Mouse (Mus musculus): ENCODE measurements around the gene Sptbn1.

Gene Sptbn1

DNA sequence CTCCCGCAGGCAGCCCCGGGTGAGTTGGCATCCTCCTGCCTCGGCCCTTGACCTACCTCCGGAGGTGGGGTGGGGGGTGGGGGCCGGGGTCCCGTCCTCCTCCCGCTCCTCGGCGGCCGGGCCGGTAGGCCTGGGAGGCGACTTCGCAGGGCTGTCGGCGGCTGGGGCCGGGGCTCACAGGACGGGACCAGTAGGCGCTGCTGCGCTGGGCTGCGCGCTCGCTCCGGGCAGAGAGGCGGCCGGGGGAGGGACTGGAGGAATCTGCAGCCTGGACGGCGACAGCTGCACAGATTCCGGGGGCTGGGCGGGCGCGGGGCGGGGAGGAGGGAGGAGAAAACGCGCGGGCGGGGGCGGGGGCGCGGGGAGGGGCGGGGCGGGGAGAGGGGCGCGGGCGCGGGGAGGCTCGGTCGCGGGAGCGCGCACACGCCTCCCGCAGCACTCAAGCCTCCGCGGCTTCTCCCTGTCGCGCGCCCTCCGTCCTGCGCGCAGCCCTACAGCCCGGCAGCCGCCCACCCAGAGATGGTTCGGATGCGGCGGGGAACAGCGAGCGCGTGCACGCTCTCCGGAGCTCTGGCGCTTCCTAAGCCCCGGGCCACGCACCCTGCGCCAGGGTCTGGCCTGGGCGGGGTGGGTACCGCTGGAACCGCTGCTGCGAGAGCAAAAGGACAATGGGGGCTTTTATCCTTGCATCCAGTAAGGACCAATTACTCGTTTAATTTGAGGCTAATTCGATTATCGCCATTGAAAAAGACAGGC, at the start of gene Sptbn1:
Gene Sptbn1 (minus strand): TSS at position 284 of the 756 bp plus-strand sequence.
- in situ Hi-C loops (cut with MboI; ENCODE audit: unreplicated experiment in 2 of 2) = no loop called here

GRCm38 (mm10) chr11:30294279-30294678, 26.3 kb upstream of the Sptbn1 start:
- in situ Hi-C loops (cut with MboI; ENCODE audit: unreplicated experiment in 2 of 2) = no loop called here

DNA sequence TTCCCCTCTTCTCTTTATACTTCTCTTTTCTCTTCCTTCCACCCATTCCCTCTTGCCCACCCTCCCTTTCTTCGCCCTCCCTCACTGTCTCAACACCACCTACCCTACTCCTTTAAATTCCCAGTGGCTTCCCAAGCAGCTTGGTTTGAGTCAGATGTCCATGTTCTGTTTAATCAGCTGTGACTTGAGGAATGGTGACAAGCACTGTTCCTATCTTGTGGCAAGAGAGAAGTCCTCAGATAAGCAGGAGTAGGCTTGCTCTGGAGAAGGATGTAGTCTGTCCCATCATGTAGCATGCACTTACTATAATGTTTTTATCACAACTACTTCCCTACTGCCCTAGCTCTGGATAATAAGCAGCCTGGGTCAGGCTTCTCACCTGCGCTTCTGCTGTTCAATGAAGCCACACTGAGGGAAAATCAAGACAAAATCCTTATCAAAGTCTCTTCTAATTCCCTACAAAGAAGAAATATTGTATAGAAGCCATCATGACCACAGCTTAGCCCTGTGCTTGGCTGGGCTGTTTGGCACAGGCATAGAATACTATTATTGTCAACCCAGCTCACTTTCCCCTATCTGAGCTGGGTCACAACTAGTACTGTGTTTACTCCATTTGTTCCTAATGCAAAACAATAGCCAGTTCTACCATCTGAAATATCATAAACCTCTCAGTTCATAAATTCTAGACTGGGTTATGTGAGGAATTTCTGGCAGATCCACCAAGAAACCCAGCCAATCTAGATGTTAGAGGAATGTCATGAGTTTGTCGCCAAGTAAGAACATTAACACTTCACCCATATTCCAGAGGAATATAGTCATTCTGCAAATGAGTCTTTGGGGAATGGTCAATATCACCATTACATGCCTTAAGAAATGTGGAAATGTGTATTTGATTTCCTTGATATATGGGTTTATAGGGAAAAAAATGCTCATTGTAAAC, 24.5 kb upstream of the Sptbn1 start:
- in situ Hi-C loops (cut with MboI; ENCODE audit: unreplicated experiment in 2 of 2) = no loop called here

DNA sequence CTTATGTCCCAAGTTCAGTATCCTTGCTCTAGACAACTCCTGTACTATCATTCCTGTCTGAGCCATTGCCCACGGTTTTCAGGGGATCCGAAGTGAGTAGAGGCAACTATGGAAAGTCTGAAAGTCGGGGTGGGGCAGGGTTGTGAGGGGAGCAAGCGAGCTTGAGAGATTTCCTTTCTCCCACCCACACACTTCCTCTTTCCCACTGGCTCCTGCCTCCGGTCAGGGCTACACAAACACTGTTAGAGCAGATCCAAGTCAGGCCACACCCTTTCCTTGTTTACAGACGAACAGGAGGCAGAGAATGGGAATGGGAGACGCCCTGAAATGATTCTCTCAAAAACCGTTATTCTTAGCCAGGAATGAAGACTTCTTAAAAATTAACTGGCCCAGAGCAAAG, 23.2 kb upstream of the Sptbn1 start:
- in situ Hi-C loops (cut with MboI; ENCODE audit: unreplicated experiment in 2 of 2) = no loop called here

GRCm38 (mm10) chr11:30289470-30290431, 21.8 kb upstream of the Sptbn1 start:
- in situ Hi-C loops (cut with MboI; ENCODE audit: unreplicated experiment in 2 of 2) = no loop called here

GRCm38 (mm10) chr11:30288075-30288474, 20.1 kb upstream of the Sptbn1 start:
- in situ Hi-C loops (cut with MboI; ENCODE audit: unreplicated experiment in 2 of 2) = no loop called here

DNA sequence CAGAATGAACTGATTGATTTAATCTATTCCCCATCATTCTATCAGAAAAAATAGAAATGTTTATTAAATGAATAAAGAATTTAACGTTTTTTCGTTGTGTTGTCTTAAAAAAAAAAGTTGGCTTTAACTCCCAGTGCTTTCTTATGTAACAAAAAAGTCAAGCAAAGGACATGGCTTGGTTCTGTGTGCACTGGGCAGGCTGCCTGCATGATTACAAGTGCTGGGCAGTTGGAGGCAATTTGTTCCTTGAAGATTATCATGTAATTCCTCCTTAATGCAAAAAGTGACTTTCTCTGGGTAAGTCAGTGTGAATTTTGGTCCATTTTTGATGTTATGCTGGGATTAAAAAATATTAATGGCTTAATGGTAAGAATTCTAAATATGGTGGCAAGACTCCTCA, 15.7 kb upstream of the Sptbn1 start:
- in situ Hi-C loops (cut with MboI; ENCODE audit: unreplicated experiment in 2 of 2) = no loop called here

DNA sequence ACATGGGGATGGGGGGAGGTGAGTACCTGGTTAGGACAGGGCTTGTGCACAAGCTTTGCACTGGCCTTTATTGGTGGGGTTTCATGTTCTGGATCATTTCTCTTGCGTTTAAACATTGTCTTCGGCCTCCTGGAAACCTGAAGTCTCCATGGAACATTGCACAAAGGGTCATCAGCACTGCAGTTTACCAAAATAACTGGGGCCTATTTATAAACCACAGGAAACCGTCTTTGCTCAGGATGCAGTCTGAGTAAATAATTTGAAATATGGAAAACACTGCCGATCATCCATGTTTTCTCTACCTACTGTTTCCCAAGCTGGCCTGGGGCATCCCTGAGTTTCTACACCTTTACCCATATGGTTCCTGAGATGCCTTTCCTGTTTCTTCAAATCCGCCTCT, 13.1 kb upstream of the Sptbn1 start:
- in situ Hi-C loops (cut with MboI; ENCODE audit: unreplicated experiment in 2 of 2) = no loop called here

DNA sequence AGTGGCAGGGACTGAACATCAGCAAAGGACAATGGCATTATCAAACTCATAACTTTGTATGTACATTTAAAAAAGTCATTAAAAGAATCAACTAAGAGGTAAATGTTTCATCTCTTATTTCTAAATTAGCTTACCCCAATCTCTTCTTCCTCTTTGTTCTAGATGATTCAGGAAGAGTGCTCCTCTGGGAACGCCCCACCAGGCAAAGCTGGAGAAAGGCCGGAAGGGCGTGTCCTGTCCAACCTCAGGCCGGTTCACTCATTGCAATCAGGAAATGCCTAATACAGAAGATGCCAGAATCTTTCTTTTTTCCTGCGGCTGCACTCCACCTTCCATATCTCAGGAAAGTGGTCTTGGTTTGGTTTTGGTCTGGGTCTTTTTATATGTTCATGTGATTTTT, 11.3 kb upstream of the Sptbn1 start:
- in situ Hi-C loops (cut with MboI; ENCODE audit: unreplicated experiment in 2 of 2) = no loop called here

GRCm38 (mm10) chr11:30275436-30276031, 7.6 kb upstream of the Sptbn1 start:
- in situ Hi-C loops (cut with MboI; ENCODE audit: unreplicated experiment in 2 of 2) = no loop called here

DNA sequence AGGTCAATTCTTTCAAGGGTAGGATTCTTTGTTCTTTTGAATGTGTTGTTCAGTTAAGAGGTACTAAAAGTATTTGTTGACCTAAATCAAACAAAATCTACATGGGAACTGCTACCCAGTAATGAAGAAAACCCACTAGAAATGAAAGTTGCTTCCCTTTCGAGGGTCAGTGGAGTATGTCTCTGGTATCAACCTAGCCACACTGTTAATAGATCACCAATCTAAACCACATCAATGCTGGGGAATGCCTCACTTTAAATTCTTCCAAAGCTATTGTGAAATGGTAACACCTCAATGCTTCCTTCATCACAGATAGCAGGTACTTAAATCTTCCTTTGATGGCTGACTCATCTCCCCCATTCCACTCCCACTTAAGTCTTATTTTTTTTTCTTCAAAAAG, 1.5 kb upstream of the Sptbn1 start:
- in situ Hi-C loops (cut with MboI; ENCODE audit: unreplicated experiment in 2 of 2) = no loop called here

GRCm38 (mm10) chr11:30268648-30269375, 837 bp upstream of the Sptbn1 start:
- in situ Hi-C loops (cut with MboI; ENCODE audit: unreplicated experiment in 2 of 2) = no loop called here

GRCm38 (mm10) chr11:30267036-30267891, 711 bp downstream of the Sptbn1 start:
- in situ Hi-C loops (cut with MboI; ENCODE audit: unreplicated experiment in 2 of 2) = no loop called here

DNA sequence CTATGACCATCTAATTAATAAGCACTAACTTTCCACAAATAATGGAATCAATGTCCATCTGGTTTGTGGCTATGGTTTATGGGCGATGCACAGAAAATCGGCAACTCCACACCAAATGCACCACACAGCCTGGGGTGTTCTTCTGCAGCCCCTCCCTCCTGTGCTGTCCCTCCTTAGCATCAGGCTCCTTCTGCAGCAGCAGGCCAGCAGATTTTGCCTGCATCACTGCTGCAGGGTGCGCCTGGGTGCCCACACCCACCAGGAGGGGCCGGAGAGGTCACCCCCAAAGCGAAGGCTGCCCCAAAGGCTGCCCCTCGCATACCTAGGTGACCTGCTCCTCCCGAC, 1.3 kb downstream of the Sptbn1 start:
- in situ Hi-C loops (cut with MboI; ENCODE audit: unreplicated experiment in 2 of 2) = no loop called here

- in situ Hi-C loops (cut with MboI; ENCODE audit: unreplicated experiment in 2 of 2) = no loop called here
Observed at GRCm38 (mm10) chr11:30265666-30266065, 2.3 kb downstream of the Sptbn1 start.

- in situ Hi-C loops (cut with MboI; ENCODE audit: unreplicated experiment in 2 of 2) = no loop called here
Observed at GRCm38 (mm10) chr11:30263627-30264026, 4.3 kb downstream of the Sptbn1 start.

DNA sequence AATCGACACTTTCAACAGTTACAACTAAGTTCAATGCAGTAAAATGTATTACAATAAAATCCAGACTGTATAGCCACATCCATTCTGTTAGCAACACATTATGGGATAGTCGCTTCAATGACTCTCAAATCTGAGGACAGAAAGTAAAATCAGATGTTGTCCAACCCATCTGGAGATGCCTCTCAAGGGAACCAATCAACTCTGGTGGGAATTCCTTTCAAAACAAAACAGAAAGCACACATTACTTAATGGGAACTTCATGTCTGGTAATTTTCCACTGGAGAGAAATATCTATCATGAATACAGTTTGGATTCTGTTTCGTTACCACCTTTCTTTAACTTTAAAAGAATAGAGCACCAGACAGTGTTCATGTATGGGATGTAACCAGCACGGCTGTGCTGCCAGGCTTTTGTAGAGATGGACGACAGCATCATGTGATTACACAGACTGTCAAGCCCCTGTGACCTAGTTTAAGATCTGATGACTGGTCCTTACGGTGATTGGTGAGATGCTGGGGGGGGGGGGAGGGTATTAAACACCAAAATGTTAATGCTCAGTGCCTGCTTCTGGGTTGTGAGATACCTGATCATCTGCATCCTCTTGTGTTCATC, 9.1 kb downstream of the Sptbn1 start:
- in situ Hi-C loops (cut with MboI; ENCODE audit: unreplicated experiment in 2 of 2) = no loop called here

GRCm38 (mm10) chr11:30257812-30258211, 10.2 kb downstream of the Sptbn1 start:
- in situ Hi-C loops (cut with MboI; ENCODE audit: unreplicated experiment in 2 of 2) = no loop called here
